In the genomic region with DNA sequence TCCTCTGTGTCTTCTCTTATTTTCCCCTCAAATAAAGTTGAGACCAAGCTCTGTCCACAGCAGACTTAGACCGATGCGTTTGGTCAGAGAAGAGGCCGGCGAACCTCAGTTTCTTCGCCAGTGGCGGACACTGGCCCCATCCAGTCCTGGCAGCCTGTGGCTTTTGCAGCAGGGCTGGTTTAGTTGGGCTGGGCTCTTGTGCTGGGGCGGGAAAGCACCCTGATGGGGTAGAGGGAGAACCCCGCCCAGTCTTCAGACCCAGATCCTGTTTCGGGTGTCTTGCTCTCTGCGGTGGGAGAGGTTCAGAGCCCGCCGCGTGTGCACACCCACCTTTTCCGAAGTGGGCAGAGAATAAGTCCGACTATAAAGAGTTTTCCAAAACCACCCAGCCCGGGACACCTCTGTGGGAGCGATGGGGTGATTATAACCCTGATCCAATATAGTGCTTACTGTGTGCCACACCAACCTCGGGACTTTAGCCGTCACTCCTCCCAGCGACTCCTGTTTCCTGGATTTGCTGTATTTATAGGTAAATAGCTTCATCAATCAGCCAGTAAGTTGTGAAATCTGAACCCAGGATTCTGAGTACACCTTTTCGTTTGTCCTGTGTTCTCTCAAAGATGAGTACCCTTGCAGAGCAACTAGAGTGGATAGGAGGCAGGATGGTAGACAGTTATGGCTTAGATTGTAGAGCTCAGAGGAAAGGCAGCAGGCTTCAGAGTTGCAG, we compare ENCODE assay signal across 8 mouse cellular contexts. TPM values are rescaled to one million over a fixed set of nuclear protein-coding genes. Genes with fewer than 3 reads are reported as not detected.
DNase-seq lines count a peak whose midpoint lies in the region; ATAC-seq and TF ChIP-seq lines count a peak whose summit lies in the region.

No protein-coding gene starts in this region.

- no peaks in the 10 kb centered on the region for H3K9me3 ChIP-seq in heart, postnatal 0 days (replicated peaks; ENCODE audit: control insufficient read depth, low read length)
- H3K9me3 ChIP-seq in liver, embryonic 13.5 days (replicated peaks), result no peaks in the 10 kb centered on the region

- H3K4me2 ChIP-seq in heart, postnatal 0 days (ENCODE audit: low read depth, low read length), result peak overlapping the region; percentile 85
- H3K4me2 ChIP-seq in liver, embryonic 13.5 days, result peak overlapping the region; percentile 100

- H3K4me3 ChIP-seq in heart, postnatal 0 days (ENCODE audit: low read depth, low read length), result peak overlapping the region; percentile 62
- peak overlapping the region; percentile 87 for H3K4me3 ChIP-seq in liver, embryonic 13.5 days (replicated peaks)

- no peak overlapping the region for H3K27ac ChIP-seq in heart, postnatal 0 days (ENCODE audit: low read depth)
- H3K27ac ChIP-seq in liver, embryonic 13.5 days, result peak overlapping the region; percentile 89

- H3K9ac ChIP-seq in heart, postnatal 0 days (replicated peaks; ENCODE audit: low read depth, low read length), result no peak overlapping the region
- H3K9ac ChIP-seq in liver, embryonic 13.5 days, result peak overlapping the region; percentile 92

- no peak for TF ChIP-seq EP300 in heart, postnatal 0 days (IDR thresholded peaks at IDR 0.05; ENCODE audit: low read depth)

- TF ChIP-seq CTCF in heart, postnatal 0 days (IDR thresholded peaks at IDR 0.05; ENCODE audit: low read depth), result no peak

- H3K27me3 ChIP-seq in heart, postnatal 0 days (ENCODE audit: control insufficient read depth, insufficient read depth, low read length), result peaks cover 13% of the 10 kb centered on the region
- H3K27me3 ChIP-seq in liver, embryonic 13.5 days, result 0 out of 2 replicates have a peak, but pooled peaks cover 5% of the 10 kb centered on the region

- H3K4me1 ChIP-seq in heart, postnatal 0 days (ENCODE audit: control insufficient read depth, insufficient read depth), result 0 out of 2 replicates have a peak, but pooled peaks cover 4% of the 10 kb centered on the region
- peaks cover 54% of the 10 kb centered on the region for H3K4me1 ChIP-seq in liver, embryonic 13.5 days (replicated peaks)

- DNase-seq in gastrocnemius, adult 18-20 months (ENCODE audit: low spot score), result peak; percentile 38
- DNase-seq in gastrocnemius, postnatal 10 days, result no peak
- peak; percentile 57 for DNase-seq in c-Kit-positive CD71-positive TER-119-negative erythroid progenitor cells, embryonic 14.5 days (ENCODE audit: low read depth)
- DNase-seq in heart, postnatal 0 days (ENCODE audit: low spot score), result no peak
- peak; percentile 49 for DNase-seq in liver, embryonic 13.5 days
- peak; percentile 77 for DNase-seq in naive thymus-derived CD4-positive, alpha-beta T cell, adult 2 months (ENCODE audit: low read depth)
- peak; percentile 61 for DNase-seq in thymus, postnatal 4 days
- no peak for DNase-seq in urinary bladder, adult 2 months (ENCODE audit: low spot score)

- WGBS in heart, postnatal 0 days, result 18% methylated on average over 21 of the region's 21 CpGs
- 7% methylated on average over 21 of the region's 21 CpGs for WGBS in liver, embryonic 13.5 days (ENCODE audit: insufficient replicate concordance)

- ATAC-seq in heart, postnatal 0 days (ENCODE audit: insufficient read depth, low read depth), result no peak
- ATAC-seq in liver, embryonic 13.5 days (ENCODE audit: low read depth), result peak; percentile 47

- H3K36me3 ChIP-seq in heart, postnatal 0 days (replicated peaks; ENCODE audit: control insufficient read depth, insufficient read depth, low read length), result no peaks in the 10 kb centered on the region
- no peaks in the 10 kb centered on the region for H3K36me3 ChIP-seq in liver, embryonic 13.5 days

RNA-seq across cellular contexts. Expression of gene Ttc7, which starts 1.2 kb away (rescaled TPM):
- 10 to 100 TPM in 1 of 2 experiments, 1 to 10 TPM in 1; 8.6 to 10.6 TPM for total RNA-seq in gastrocnemius, adult 18-20 months (2021)
- 10 to 100 TPM; 16.6 to 17.7 TPM for total RNA-seq in gastrocnemius, postnatal 10 days (2021)
- 3.5 and 6.7 TPM in 2 replicates for total RNA-seq in heart, postnatal 0 days (2014; rRNA removed; ENCODE audit: low replicate concordance)
- 2.5 and 2.7 TPM in 2 replicates for polyA plus RNA-seq in heart, postnatal 0 days (2015; fragmentation: Nextera tagmentation; extraction: Ambion mirVana)
- 9.5 and 11.0 TPM in 2 replicates for polyA plus RNA-seq in liver, embryonic 13.5 days (2015; fragmentation: Nextera tagmentation; extraction: Ambion mirVana)
- 14.6 and 20.5 TPM in 2 replicates for polyA plus RNA-seq in urinary bladder, adult 2 months (2012; rRNA removed)

RNA-seq across cellular contexts. Expression of gene Mcfd2, which starts 18.2 kb away (rescaled TPM):
- 10 to 100 TPM; 20.9 to 27.6 TPM for total RNA-seq in gastrocnemius, adult 18-20 months (2021)
- 10 to 100 TPM; 22.9 to 26.3 TPM for total RNA-seq in gastrocnemius, postnatal 10 days (2021)
- total RNA-seq in heart, postnatal 0 days (2014; rRNA removed; ENCODE audit: low replicate concordance), result 71.0 and 78.3 TPM in 2 replicates
- polyA plus RNA-seq in heart, postnatal 0 days (2015; fragmentation: Nextera tagmentation; extraction: Ambion mirVana), result 75.1 and 77.2 TPM in 2 replicates
- 50.2 and 53.9 TPM in 2 replicates for polyA plus RNA-seq in liver, embryonic 13.5 days (2015; fragmentation: Nextera tagmentation; extraction: Ambion mirVana)
- 81.4 and 89.1 TPM in 2 replicates for polyA plus RNA-seq in urinary bladder, adult 2 months (2012; rRNA removed)

Comparison
In these comparisons a context has a peak if more than half of its experiments do, and no peak if none do; other contexts are left out.
1. DNase-seq: peak in gastrocnemius, adult 18-20 months (single experiment), c-Kit-positive CD71-positive TER-119-negative erythroid progenitor cells, embryonic 14.5 days (single experiment), liver, embryonic 13.5 days (single experiment), naive thymus-derived CD4-positive, alpha-beta T cell, adult 2 months (single experiment) and thymus, postnatal 4 days (single experiment); none in gastrocnemius, postnatal 10 days (single experiment), heart, postnatal 0 days (single experiment) and urinary bladder, adult 2 months (single experiment).